ENCODE assay signal across 18 mouse cellular contexts in the genomic region with DNA sequence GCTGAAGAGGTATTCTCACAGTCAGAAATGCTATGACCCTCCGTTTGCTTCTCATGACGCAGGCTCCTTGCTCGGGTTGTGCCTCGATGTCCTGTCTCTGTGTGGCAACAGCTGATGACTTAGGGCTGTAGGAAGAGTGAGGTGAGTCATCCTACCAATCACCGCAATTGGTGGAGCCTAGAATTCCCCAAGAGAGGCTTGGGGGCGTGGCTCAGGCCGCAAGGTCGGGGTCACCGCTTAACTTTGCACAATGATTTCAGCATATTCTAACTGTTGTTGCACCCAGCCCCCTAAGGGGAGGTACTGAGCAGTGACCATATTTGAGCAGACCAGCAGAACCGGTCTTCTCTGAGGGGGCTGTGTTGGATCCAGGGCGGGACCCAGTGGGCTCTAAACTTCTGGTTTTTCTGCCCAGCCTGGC. TPM values are rescaled to one million over a fixed set of nuclear protein-coding genes. Genes with fewer than 3 reads are reported as not detected.
DNase-seq lines count a peak whose midpoint lies in the region; ATAC-seq and TF ChIP-seq lines count a peak whose summit lies in the region.
"Had no signal": no experiment of that assay in that cellular context is flagged by ENCODE, and none has a peak within 500 bp of the region (broad histone marks: within the 10 kb centered on the region; RNA-seq: fewer than 3 reads in every experiment).

No protein-coding gene starts in this region.

- DNase-seq in lung, embryonic 14.5 days: peak; percentile 53
- no peak for DNase-seq in lung, postnatal 25 days (ENCODE audit: low spot score)
- peak; percentile 75 for DNase-seq in ES-CJ7 (ENCODE audit: low read depth, low spot score)
- no peak for DNase-seq in frontal cortex, postnatal 25 days (ENCODE audit: low spot score in 2 of 2)
- DNase-seq in left cerebral cortex, adult 2 months (ENCODE audit: extremely low spot score in 1 of 2, low spot score in 2 of 2): no peak
- DNase-seq in gastrocnemius, adult 18-20 months (ENCODE audit: low spot score): no peak
- DNase-seq: cerebellum, adult 18-20 months; embryo, embryonic 11 days had no signal

- peaks cover 22% of the 10 kb centered on the region for H3K27me3 ChIP-seq in lung, embryonic 14.5 days (ENCODE audit: insufficient read depth, low read length)
- peaks cover 20% of the 10 kb centered on the region for H3K27me3 ChIP-seq in stomach, embryonic 15.5 days (replicated peaks)

- H3K27ac ChIP-seq in lung, embryonic 14.5 days (ENCODE audit: low read depth): no peak overlapping the region
- H3K27ac ChIP-seq in bone marrow macrophage, adult 2 months (ENCODE audit: insufficient read depth, low read depth, low read length): 0 out of 2 replicates have a peak overlapping the region, but pooled peaks have one; percentile 1
- H3K27ac ChIP-seq in stomach, embryonic 15.5 days: peak overlapping the region; percentile 27
- H3K27ac ChIP-seq in left cerebral cortex, adult 2 months: no peak overlapping the region
- H3K27ac ChIP-seq: liver, embryonic 14.5 days; midbrain, embryonic 12.5 days had no signal

- intact Hi-C loops in left cerebral cortex, adult 2 months (cut with DNase I): loop anchor here (5.0 kb wide), 1 partner anchor 74 kb away; the partner anchor contains the start of gene Gm20219

- H3K4me2 ChIP-seq in lung, embryonic 14.5 days: no peak overlapping the region
- no peak overlapping the region for H3K4me2 ChIP-seq in stomach, embryonic 15.5 days
- H3K4me2 ChIP-seq: heart, embryonic 11.5 days; midbrain, embryonic 12.5 days had no signal

- ATAC-seq in lung, embryonic 14.5 days (ENCODE audit: insufficient read depth): no peak
- no peak for ATAC-seq in stomach, embryonic 15.5 days (ENCODE audit: insufficient read depth, low FRiP score, low read depth)
- ATAC-seq: intestine, postnatal 0 days had no signal

- WGBS in lung, embryonic 14.5 days: 61% methylated on average over 11 of the region's 11 CpGs
- 55% methylated on average over 11 of the region's 11 CpGs for WGBS in stomach, embryonic 15.5 days

- H3K9me3 ChIP-seq in lung, embryonic 14.5 days (ENCODE audit: low read depth, low read length): 0 out of 2 replicates have a peak, but pooled peaks cover 4% of the 10 kb centered on the region
- no peaks in the 10 kb centered on the region for H3K9me3 ChIP-seq in stomach, embryonic 15.5 days
- H3K9me3 ChIP-seq: midbrain, embryonic 12.5 days had no signal

- no peak for TF ChIP-seq POLR2A in bone marrow macrophage, adult 2 months (IDR thresholded peaks at IDR 0.05; ENCODE audit: borderline replicate concordance, low read depth, low read length)

- TF ChIP-seq CTCF in lung, embryonic 14.5 days (IDR thresholded peaks at IDR 0.05; ENCODE audit: low read depth): no peak
- no peak for TF ChIP-seq CTCF in bone marrow macrophage, adult 2 months (IDR thresholded peaks at IDR 0.05; ENCODE audit: low read depth, low read length)
- TF ChIP-seq CTCF in left cerebral cortex, adult 2 months (IDR thresholded peaks at IDR 0.05): no peak

- H3K36me3 ChIP-seq in lung, embryonic 14.5 days (ENCODE audit: insufficient read depth): no peaks in the 10 kb centered on the region
- no peaks in the 10 kb centered on the region for H3K36me3 ChIP-seq in stomach, embryonic 15.5 days
- H3K36me3 ChIP-seq: midbrain, embryonic 12.5 days had no signal

- no peak overlapping the region for H3K4me3 ChIP-seq in lung, embryonic 14.5 days (ENCODE audit: low read depth, low read length)
- peak overlapping the region; percentile 3 for H3K4me3 ChIP-seq in bone marrow macrophage, adult 2 months (ENCODE audit: insufficient read depth, low read length)
- H3K4me3 ChIP-seq in stomach, embryonic 15.5 days (replicated peaks): no peak overlapping the region
- no peak overlapping the region for H3K4me3 ChIP-seq in left cerebral cortex, adult 2 months
- H3K4me3 ChIP-seq: midbrain, embryonic 12.5 days had no signal

- H3K9ac ChIP-seq in lung, embryonic 14.5 days: no peak overlapping the region
- H3K9ac ChIP-seq in stomach, embryonic 15.5 days: no peak overlapping the region
- H3K9ac ChIP-seq: liver, embryonic 14.5 days; midbrain, embryonic 12.5 days had no signal

- H3K4me1 ChIP-seq in lung, embryonic 14.5 days (ENCODE audit: insufficient read depth): peaks cover 17% of the 10 kb centered on the region
- H3K4me1 ChIP-seq in bone marrow macrophage, adult 2 months (ENCODE audit: control insufficient read depth, insufficient read depth, low read length): peaks cover 29% of the 10 kb centered on the region
- H3K4me1 ChIP-seq in stomach, embryonic 15.5 days: peaks cover 32% of the 10 kb centered on the region

RNA-seq across cellular contexts. Expression of gene Ptprs, which starts 1.9 kb away (rescaled TPM):
- 96.8 and 112 TPM in 2 replicates for polyA plus RNA-seq in lung, embryonic 14.5 days (2014; fragmentation: Nextera tagmentation; extraction: Ambion mirVana)
- 75.2 and 77.2 TPM in 2 replicates for polyA plus RNA-seq in bone marrow macrophage, adult 2 months (2012; ENCODE audit: insufficient read depth, insufficient read length, missing spikeins)
- polyA plus RNA-seq in stomach, embryonic 15.5 days (2015; fragmentation: Nextera tagmentation; extraction: Ambion mirVana): 71.8 and 81.2 TPM in 2 replicates
- total RNA-seq in left cerebral cortex, adult 2 months (2021): 100 to 1,000 TPM; 645 to 696 TPM
- total RNA-seq in gastrocnemius, adult 18-20 months (2021): 10 to 100 TPM; 30.8 to 38.3 TPM

RNA-seq across cellular contexts. Expression of gene Znrf4, which starts 34.0 kb away (rescaled TPM):
- not detected in 2 replicates for polyA plus RNA-seq in lung, embryonic 14.5 days (2014; fragmentation: Nextera tagmentation; extraction: Ambion mirVana)
- not detected in 2 replicates for polyA plus RNA-seq in bone marrow macrophage, adult 2 months (2012; ENCODE audit: insufficient read depth, insufficient read length, missing spikeins)
- not detected in 2 replicates for polyA plus RNA-seq in stomach, embryonic 15.5 days (2015; fragmentation: Nextera tagmentation; extraction: Ambion mirVana)
- total RNA-seq in left cerebral cortex, adult 2 months (2021): not detected
- total RNA-seq in gastrocnemius, adult 18-20 months (2021): not detected
- total RNA-seq: gastrocnemius, adult 8-10 months; left cerebral cortex, postnatal 25 days had no signal
- polyA plus RNA-seq: heart, embryonic 11.5 days; hindbrain, embryonic 11.5 days; intestine, postnatal 0 days; liver, embryonic 14.5 days; midbrain, embryonic 12.5 days; small intestine, adult 2 months had no signal

Comparison
In these comparisons a context has a peak if more than half of its experiments do, and no peak if none do; other contexts are left out.
1. DNase-seq: peak in lung, embryonic 14.5 days (single experiment) and ES-CJ7 (single experiment); none in lung, postnatal 25 days (single experiment), frontal cortex, postnatal 25 days (0 of 2), left cerebral cortex, adult 2 months (0 of 2) and gastrocnemius, adult 18-20 months (single experiment).
2. H3K27ac ChIP-seq: peak in bone marrow macrophage, adult 2 months (single experiment) and stomach, embryonic 15.5 days (single experiment); none in lung, embryonic 14.5 days (single experiment) and left cerebral cortex, adult 2 months (single experiment).